Mouse (Mus musculus): ENCODE data around the gene Rtkn. TPM values are rescaled to one million over a fixed set of nuclear protein-coding genes. Genes with fewer than 3 reads are reported as not detected.

Gene Rtkn
- total RNA-seq (2021) = 1 to 10 TPM; 2.8 to 5.4 TPM

DNA sequence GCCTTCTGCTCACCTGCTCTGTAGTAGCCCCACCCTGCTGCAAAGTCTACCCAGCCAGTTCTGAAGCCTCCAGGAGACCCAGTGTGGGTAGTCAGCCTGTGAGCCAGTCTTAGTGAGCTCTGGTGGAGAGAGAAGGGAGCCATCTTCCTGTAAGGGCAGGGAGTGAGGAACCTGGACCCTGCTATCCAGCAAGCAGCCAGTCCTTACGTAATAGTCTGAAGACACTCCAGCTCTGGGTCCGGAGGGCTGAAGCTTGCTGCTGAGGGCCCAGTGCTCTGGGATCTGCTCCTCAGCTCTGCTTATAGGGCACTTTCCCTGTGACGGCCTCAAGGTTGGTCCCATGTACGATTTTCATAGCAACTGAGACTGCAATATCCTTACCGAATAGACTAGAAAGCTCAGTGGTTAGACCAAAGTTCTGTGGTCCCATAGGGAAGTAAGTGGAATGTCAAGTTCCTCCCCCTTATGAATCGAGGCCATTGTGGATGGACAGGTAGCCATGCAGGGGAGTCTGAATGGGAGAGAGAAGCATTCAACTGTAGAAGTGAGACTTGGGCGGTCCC is at the start of gene Rtkn:
Gene Rtkn (plus strand): TSS at position 513 of the 563 bp plus-strand sequence.
- intact Hi-C loops (cut with DNase I) = no loop called here
- DNase-seq (ENCODE audit: low spot score) = no peak

DNA sequence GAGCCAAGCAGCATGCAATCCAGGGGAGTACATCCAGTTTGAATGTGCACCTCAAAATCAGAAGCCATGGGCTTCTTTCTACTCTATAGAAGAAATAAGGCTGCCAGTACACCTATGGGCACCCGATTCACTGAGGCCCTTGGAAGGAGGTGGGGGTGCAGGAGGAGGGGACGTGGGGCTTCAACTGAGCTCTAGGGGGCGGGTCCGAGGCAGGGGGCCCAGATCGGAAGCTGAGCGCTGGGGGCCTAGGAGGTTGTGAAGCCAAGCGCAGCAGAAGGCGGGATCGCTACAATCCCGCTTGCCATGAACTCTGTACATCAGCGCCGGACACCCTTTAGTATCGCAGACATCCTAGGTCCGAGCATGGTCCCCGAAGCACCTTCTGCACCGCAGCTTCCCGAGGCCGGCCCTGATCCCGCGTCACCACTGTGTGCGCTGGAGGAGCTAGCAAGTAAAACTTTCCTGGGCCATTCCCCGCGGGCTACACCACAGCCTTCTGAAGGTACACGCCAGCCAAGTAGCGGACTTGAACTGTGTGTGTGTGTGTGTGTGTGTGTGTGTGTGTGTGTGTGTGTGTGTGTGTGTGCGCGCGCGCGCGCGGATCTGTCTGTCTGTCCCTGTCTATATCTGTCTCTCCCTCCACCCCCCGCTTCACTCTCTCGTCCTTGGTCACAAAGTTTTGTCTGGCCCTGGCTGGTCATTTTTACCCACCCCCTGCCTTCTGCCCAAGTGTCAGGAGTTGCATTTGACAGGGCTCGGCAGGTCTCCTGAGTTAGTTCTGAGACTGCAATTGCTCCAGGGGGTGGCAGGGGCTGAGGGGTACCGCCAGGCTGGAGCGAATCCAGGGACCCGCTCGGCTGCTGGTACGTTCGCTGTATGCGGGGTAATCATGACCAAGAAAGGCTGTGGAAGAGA is 48.9 kb upstream of the Rtkn start, which contains the start of gene Lbx2:
Gene Lbx2 (plus strand): TSS at position 247 of the 915 bp plus-strand sequence.
- intact Hi-C loops (cut with DNase I) = no loop called here

DNA sequence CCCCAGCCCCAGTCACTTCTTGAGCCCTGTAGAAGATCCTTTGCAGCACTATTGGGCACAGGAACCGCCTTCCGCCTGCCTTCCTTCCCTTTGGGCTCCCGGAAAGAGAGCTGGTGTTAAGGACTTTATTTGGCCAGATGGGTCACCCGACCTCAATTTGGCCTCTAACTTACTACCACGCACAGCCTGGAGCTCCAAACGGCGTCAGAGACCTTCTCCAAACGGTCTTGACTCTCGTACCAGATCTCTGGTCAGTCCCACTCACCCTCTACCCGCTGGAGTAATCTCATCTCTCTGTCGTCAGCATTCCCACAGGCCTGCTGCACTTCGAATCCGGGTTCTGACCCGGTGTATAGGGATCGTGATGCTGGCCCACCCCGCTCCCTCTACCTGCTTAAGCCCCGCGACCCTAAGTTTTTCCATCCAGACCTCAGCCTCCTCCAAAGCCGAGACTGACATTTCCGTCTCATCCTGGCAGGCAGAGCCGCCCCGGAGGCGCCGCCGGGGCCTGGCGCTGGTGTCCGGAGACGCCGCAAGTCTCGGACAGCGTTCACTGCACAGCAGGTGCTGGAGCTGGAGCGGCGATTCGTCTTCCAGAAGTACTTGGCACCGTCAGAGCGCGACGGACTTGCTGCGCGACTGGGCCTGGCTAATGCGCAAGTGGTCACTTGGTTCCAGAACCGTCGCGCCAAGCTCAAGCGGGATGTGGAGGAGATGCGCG is 47.9 kb upstream of the Rtkn start:
- no peak for DNase-seq (ENCODE audit: low spot score)
- intact Hi-C loops (cut with DNase I) = no loop called here

More for the DNA sequence above, 48.9 kb upstream of the Rtkn start, which contains the start of gene Lbx2:
- no peak for DNase-seq (ENCODE audit: low spot score)

DNA sequence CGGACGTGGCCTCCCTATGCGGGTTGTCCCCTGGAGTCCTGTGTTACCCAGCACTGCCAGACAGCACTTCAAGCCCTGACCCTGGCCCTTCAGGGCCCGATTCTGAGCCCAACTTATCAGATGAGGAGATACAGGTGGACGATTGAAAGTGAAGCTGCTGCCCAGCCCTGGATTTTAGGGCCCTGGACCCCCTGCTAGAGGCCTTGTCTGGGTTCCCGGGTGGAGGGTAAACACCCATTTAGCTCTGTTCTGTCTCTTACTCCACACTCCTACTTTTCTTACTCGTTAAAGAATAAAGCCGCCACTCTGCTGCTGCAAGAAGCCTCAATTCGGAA is 47.4 kb upstream of the Rtkn start:
- intact Hi-C loops (cut with DNase I) = no loop called here
- no peak for DNase-seq (ENCODE audit: low spot score)

DNA sequence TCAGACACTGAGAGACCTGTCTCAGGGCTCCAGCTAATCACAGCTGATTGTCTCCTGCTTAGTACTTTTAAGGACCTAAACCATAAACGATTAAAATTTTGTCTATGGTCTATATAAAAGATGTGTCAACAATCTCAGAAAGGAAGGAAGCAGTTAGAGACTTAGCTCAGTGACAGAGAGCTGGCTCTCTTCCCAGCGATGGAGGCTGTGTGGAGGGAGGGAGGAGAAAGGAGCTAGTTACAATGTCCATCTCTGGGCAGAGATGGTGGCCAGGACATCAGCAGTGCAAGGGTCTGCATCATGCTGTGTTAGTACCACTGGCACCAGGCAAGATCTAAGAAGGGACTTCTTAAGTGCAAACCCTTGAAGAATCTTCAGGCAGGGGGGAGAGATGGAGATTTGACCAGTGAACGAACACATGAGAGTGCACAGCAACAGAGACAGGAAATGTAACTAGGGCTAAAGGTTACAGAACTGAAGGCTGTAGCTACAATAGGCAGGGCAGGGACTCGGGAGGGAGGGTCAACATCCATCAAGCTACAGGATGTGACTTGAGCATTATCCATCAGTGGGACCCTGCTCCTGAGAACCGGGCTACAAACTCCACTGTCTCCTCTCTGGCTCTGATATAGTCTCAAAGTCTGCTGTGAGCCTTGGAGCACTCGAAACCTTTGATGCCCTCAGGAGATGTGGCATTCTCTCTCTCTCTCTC is 42.7 kb upstream of the Rtkn start:
- intact Hi-C loops (cut with DNase I) = no loop called here
- DNase-seq (ENCODE audit: low spot score) = no peak

DNA sequence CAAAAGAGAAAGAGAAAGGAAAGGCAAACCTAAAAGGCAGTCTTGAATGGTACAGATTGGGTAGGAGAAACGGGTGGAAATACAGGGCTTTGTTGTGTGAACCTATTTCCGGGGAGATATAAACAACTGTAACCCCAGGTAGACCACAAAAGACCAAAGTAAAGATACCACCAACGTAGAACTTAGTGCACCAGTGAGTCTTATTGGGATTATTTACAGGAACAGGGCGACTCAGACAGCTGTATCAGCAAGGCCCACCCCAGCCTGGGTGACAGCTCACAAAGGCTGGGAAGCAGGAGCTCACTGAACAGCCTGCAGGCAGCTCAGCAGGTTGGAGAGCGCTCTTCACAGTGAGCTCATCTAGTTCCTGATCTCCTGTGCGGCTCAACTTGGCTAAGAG is 39.3 kb upstream of the Rtkn start:
- intact Hi-C loops (cut with DNase I) = no loop called here
- DNase-seq (ENCODE audit: low spot score) = no peak

DNA sequence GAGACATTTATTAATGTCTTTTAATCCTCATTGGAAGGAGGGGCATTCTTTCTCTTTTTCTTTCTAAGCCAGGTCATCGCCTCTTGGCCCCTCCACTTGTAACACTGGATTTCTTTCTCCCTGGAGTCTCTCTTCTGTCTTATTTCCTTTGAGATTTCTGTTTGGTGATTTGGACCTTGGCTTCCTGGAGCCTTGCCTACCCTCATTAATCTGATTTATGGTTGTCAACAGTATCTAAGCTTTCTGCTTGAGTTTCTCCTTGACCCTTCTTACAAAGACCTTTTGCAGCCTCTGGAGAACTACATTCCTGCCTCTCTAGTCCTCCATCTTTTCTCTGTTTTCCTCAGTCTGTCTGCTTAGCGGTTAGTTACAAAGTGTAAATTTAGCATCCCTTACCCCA is 36.9 kb upstream of the Rtkn start:
- DNase-seq (ENCODE audit: low spot score) = no peak
- intact Hi-C loops (cut with DNase I) = no loop called here

DNA sequence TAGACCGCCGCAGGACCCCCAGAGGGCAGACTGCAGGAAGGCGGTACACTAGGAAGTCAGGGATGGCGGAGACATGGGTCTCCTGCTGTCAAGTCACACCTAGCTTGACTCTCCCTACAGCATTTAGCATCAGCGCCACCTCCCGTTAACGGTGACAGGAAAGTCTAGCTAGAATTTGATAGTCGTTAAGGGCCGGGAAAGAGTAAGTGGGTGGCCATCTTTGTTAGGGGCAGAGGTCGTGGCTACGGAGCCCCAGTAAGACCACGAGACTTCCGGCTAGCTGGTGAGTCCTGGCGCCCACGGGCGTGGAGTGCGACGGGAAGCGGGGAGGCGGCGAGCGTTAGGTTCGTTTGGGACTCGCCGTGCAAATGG is 34.0 kb upstream of the Rtkn start, which contains the start of the genes Ccdc142 and Gm42688:
Gene Ccdc142 (plus strand): TSS at position 286 of the 372 bp plus-strand sequence.
Gene Gm42688 (plus strand): TSS at position 302 of the 372 bp plus-strand sequence.
- intact Hi-C loops (cut with DNase I) = loop anchor here (1.0 to 2.0 kb wide), 2 partner anchors 47 to 104 kb away; partner anchors contain the start of genes Aup1 and Htra2

DNA sequence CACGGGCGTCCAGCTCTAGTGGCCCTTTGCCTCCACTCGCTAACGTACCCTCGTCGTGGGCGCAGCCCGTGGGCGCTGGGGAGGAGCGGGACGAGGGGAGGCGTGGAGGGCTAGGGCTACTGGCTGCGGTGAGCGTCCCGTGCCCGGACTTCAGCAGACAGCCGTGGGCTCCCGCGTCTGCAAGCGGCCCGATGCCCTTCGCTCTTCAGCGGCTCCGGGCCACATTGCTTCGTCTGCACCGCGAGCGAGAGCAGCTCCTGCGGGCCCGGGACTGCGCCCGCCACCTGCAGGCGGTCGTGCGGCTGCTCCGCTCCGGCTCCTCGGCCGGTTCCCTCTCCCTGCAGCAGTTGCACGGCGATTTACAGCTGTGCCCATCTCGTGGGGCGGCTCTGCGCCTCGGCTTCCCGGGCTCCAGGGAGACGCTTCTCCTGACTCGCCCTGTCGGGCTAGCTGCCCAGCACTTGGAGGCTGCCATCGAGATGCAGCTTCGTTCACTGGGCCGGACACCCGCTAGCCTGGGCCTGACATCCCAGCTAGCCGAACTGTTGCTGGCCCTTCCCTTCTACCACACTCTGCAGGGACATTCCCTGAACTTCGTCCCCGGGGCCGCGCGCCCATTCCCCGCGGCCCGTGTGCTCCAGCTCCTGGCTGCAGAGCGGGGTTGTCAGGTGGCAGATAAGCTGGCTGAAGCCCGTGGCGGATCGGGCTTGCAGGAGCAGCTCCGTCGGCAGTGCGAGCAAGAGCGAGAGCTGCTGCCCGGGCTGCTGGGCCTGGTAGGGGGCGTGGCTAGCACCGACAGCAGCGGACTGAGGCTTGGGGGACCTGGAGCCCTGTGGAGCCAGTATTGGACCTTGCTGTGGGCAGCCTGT is 33.3 kb upstream of the Rtkn start:
- DNase-seq (ENCODE audit: low spot score) = no peak
- intact Hi-C loops (cut with DNase I) = loop anchor here (1.0 to 2.0 kb wide), 2 partner anchors 47 to 105 kb away; partner anchors contain the start of genes Aup1 and Htra2

More for the DNA sequence above, 34.0 kb upstream of the Rtkn start, which contains the start of the genes Ccdc142 and Gm42688:
- peak; percentile 83 for DNase-seq (ENCODE audit: low spot score)

DNA sequence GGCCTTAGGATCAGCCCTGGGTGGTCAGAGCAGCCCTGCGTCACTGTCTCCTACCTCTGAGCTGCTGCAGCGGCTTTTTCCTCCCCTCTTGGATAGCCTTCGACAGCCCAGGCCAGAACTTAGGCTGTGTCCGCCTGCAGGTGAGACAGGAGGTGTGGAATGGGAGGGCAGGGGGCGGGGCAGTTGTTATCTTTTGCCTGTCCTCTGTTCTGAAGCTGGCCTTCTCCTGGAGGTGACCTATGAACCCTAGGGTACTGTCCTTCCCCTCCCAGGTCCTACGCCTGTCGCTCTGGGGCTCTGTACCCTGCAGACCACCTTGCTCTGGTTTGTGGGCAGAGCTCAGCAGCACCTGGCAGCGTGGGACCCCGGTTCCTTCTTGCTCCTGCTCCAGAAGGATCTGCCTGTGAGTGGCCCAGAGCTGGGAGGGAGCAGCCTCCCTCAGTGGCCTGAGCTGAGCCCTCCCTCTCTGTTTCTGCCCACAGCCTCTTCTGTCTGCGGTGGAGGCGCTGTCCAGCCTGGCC is 32.1 kb upstream of the Rtkn start:
- intact Hi-C loops (cut with DNase I) = no loop called here
- DNase-seq (ENCODE audit: low spot score) = no peak

DNA sequence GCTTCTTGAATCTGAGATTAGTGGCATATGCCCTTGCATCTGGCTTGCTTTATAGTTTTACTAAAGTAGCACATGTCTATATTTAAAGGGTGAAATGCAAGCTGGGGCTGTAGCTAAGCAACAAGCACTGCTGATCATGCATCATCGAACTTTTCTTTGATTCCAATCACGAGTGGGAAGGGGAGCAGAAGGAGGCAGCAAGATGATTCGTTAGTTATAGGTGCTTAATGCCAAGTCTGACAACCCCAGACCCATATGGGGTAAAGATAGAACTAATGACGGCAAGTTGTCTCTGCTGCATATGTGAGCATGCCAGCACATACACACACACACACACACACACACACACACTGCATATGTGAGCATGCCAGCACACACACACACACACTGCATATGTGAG is 31.1 kb upstream of the Rtkn start:
- intact Hi-C loops (cut with DNase I) = no loop called here

DNA sequence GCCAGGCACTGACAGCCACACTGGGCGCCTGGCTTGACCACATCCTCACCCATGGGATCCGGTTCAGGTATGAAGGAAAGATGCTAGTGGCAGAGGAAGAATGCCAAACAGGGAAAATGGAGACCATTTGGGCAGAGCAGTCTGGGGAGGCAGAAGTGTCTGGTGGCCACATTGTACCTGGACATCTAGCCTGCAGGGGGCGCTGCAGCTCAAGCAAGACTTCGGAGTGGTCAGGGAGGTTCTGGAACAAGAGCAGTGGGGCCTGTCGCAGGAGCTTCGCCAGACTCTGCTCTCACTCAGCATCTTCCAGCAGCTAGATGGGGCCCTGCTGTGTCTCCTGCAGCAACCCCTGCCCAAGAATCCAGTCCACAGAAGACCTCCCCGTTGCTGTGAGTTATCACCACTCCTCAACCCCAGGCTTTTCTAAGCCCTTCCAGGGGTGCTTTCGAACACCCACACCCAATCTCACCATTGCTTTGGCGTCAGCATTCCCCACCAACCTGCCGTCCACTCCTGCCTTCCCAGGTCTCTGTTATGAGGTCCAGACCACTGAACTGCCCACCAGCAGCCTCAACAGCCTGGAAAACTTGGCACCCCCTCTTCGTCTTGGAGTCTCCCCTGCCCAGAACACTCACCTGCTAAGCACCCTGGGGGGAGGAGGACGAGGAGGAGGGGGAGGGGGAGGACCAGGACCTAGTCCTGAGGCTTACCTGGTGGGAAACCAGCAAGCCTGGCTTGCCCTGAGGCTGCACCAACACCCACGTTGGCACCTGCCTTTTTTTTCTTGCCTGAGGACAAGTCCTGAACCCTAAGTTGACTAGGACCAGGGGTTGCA is 27.5 kb upstream of the Rtkn start:
- intact Hi-C loops (cut with DNase I) = loop anchor here (5.0 kb wide), 1 partner anchor 160 kb away; no protein-coding TSS in a partner anchor
- no peak for DNase-seq (ENCODE audit: low spot score)

More for the DNA sequence above, 31.1 kb upstream of the Rtkn start:
- no peak for DNase-seq (ENCODE audit: low spot score)

DNA sequence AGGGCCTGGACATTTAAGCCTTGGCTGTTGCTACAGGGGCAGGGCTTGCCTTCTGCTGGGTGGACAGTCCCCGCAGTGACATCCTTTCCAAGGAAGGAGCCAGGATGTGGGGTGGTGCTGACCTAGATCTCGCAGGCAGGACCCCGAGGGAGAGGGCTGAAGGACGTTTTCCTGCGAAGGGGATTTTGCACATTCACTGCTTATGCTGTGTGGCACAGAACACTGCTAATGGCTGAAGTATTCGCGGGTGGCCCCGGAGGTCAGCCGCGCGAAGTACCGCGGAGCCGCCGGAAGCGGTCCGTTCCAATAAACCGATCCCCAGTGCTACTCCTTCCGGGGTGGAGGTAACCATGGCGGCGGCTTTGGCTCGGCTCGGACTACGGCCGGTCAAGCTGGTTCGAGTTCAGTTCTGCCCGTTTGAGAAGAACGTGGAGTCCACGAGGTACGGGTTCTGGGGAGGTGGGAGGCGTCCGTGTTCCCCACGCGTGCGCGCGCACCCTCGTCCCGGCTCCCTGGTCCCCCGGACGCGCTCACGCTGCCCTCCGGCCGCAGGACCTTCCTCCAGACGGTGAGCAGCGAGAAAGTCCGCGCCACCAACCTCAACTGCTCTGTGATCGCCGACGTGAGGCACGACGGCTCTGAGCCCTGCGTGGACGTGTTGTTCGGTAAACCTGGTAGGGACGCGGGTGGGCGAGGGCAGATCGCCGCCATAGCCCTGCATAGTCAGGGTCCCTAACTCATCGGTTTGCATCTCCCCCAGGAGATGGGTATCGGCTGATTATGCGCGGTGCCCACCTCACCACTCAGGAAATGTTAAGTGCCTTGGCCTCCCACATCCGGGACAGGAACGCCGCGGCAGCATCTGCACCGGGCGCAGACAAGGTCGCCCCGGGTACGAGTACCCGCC is 26.2 kb upstream of the Rtkn start, which contains the start of gene Mrpl53:
Gene Mrpl53 (plus strand): TSS at position 279 of the 907 bp plus-strand sequence.
- DNase-seq (ENCODE audit: low spot score) = peak; percentile 72
- intact Hi-C loops (cut with DNase I) = loop anchor here (5.0 kb wide), 1 partner anchor 158 kb away; no protein-coding TSS in a partner anchor

DNA sequence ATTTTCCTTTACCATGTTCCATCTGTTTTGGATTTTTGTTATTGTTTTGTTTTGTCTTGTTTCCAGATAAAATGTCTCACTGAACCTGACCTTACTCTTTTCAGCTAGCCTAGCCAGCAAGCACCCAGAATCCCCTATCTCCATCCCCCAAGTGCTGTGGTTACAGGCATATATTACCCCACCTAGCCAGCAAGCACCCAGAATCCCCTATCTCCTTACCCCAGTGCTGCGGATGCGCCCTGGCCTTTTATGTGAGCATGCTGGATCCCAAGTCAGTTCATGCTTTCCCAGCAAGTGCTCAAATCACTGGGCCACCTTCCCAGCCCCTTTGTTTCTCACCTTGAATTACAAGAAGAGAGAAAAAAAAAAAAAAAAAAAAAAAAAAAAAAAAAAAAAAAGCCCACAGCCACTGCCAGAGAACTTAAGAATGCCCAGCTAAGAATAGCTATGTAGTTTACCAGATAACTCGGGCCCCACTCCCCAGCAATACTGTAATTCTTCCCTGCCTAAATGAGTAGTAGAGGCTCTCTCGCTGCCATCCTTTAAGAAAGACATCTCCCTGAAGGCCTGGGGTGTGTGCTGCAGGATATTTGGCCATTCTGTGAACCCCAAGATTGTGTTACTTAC is 23.6 kb upstream of the Rtkn start:
- intact Hi-C loops (cut with DNase I) = no loop called here
- DNase-seq (ENCODE audit: low spot score) = no peak

DNA sequence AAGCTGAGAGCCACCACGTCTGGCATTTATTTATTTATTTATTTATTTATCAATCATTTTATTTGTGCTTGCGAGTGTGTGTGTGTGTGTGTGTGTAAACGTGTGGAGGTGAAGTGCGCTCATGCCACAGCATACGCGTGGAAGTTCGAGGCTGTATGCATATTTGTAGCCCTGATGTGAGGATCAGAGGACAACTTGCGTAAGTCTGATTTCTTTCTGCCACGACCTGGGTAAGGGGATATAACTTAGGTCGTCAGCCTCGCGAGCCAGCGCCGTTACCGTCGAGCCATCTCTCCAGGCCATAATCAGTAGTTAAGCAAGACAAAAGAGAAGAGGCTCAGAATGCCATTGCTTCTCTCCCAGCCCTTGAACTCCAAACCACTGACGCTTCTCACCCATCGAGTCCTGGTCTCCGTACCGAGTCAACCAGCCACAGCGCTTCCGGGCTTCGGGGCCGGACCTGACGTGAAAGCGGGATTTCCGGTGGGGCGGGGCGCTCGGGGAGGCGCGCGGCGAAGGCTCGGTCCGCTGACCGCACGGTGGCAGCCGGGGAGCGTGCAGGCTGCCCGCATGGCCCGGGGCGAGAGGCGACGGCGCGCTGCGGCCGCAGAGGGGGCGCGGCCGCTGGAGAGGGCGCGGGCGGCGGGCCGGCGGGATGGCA is 20.1 kb upstream of the Rtkn start, which contains the start of gene Mogs:
Gene Mogs (plus strand): TSS at position 486 of the 661 bp plus-strand sequence.
- intact Hi-C loops (cut with DNase I) = loop anchor here (2.0 kb wide), 1 partner anchor 44 kb away; no protein-coding TSS in a partner anchor

More for the DNA sequence above, 20.1 kb upstream of the Rtkn start, which contains the start of gene Mogs:
- peak; percentile 91 for DNase-seq (ENCODE audit: low spot score)
